Mouse (Mus musculus): Measurements from ENCODE around the gene Zfp36. TPM values are rescaled to one million over a fixed set of nuclear protein-coding genes. Genes with fewer than 3 reads are reported as not detected.

Zfp36 gene
- 4.3 and 5.1 TPM in 2 replicates for polyA plus RNA-seq (2014; fragmentation: Nextera tagmentation; extraction: Ambion mirVana)

DNA sequence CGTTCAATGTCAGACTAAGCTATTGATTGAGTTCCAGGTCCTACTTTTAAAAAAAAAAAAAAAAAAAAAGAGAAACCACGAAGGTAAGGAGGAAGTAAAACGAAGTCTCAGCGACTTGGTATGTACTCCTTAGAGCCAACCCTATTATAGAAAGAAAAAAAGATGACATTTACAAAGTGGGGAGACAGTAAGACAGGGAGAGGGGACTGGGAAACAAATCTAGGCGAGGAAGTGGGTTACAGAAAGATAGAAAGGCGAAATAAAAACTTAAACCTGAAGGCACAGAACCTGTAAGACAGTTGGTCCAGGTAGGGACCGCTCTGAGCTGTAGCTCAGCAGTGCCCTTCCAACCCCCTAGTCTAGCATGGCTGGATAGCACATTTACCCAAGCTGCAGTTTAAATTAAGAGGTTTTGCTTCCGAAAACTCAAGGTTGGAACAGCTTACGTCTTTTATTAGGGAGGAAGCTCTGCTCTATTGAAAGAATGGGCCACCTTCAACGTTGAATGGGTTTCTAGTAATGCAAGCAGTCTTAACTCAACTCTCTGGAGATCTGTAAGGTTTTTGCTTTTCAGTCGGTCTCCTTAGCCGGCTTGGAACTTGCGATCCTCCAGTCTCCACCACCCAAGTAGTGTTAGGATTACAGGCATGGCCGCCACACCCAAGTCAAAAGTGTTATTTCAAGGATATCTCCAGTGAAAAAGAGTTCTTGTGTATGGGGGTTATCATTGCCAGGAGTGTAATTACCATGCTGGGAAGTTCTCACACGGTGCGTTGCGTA is at the start of gene Zfp36:
Gene Zfp36, minus strand, starts transcription at position 17 of the 780 bp plus-strand sequence.
- 58% methylated on average over 17 of the region's 17 CpGs for WGBS
- ATAC-seq (ENCODE audit: insufficient read depth, low FRiP score, low TSS enrichment) (no peak), DNase-seq (ENCODE audit: low spot score) (no peak)
- H3K36me3 ChIP-seq (ENCODE audit: control insufficient read depth, insufficient read depth, low read length), result peaks cover 3% of the 10 kb centered on the region
- no peaks in the 10 kb centered on the region for H3K27me3 ChIP-seq (ENCODE audit: control insufficient read depth, insufficient read depth, low read length)
- no peaks in the 10 kb centered on the region for H3K9me3 ChIP-seq (ENCODE audit: control insufficient read depth, low read length)
- peak within 1 kb of the TSS; percentile 56 for H3K4me3 ChIP-seq (ENCODE audit: low read depth, low read length)
- H3K4me1 ChIP-seq (ENCODE audit: control insufficient read depth, insufficient read depth, low read length), result peaks cover 42% of the 10 kb centered on the region
- peak within 1 kb of the TSS; percentile 68 for H3K9ac ChIP-seq (ENCODE audit: low read length)
- peak within 1 kb of the TSS; percentile 79 for H3K4me2 ChIP-seq (ENCODE audit: low read depth)
- peak within 1 kb of the TSS; percentile 75 for H3K27ac ChIP-seq (ENCODE audit: low read depth, low read length)

GRCm38 (mm10) chr7:28427738-28428137 is 47.7 kb upstream of the Zfp36 start:
- H3K27me3 ChIP-seq (ENCODE audit: control insufficient read depth, insufficient read depth, low read length), result no peaks in the 10 kb centered on the region
- ATAC-seq (ENCODE audit: insufficient read depth, low FRiP score, low TSS enrichment), result no peak
- H3K9ac ChIP-seq (ENCODE audit: low read length), result no peak overlapping the region
- H3K36me3 ChIP-seq (ENCODE audit: control insufficient read depth, insufficient read depth, low read length), result peaks cover 6% of the 10 kb centered on the region
- DNase-seq (ENCODE audit: low spot score), result no peak
- no peak overlapping the region for H3K4me2 ChIP-seq (ENCODE audit: low read depth)
- no peaks in the 10 kb centered on the region for H3K9me3 ChIP-seq (ENCODE audit: control insufficient read depth, low read length)
- no peak overlapping the region for H3K4me3 ChIP-seq (ENCODE audit: low read depth, low read length)
- H3K27ac ChIP-seq (ENCODE audit: low read depth, low read length), result no peak overlapping the region
- no peaks in the 10 kb centered on the region for H3K4me1 ChIP-seq (ENCODE audit: control insufficient read depth, insufficient read depth, low read length)

DNA sequence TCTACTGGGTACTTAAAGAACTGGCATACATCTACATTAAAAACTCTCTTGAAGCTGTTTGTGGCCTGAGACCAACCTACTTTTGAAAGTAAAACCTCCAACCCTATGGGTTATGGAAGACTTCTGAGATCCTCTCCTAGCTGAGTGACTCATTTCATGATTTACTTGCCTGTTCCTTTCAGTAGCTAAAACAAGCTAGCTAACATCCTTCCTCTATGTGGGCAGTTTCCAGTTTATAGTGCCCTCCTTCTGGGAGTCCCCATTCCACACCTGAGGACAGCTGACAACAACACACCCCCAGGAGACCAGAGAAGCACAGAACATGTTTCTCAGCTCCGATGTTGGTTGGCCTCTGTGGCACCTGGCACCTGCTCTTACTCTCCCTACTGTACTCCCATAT is 43.0 kb upstream of the Zfp36 start:
- ATAC-seq (ENCODE audit: insufficient read depth, low FRiP score, low TSS enrichment) (no peak), DNase-seq (ENCODE audit: low spot score) (no peak)
- no peak overlapping the region for H3K27ac ChIP-seq (ENCODE audit: low read depth, low read length)
- WGBS, result 95% methylated on average over 1 of the region's 1 CpGs
- no peak overlapping the region for H3K4me2 ChIP-seq (ENCODE audit: low read depth)
- H3K4me3 ChIP-seq (ENCODE audit: low read depth, low read length), result no peak overlapping the region
- no peaks in the 10 kb centered on the region for H3K9me3 ChIP-seq (ENCODE audit: control insufficient read depth, low read length)
- peaks cover 25% of the 10 kb centered on the region for H3K36me3 ChIP-seq (ENCODE audit: control insufficient read depth, insufficient read depth, low read length)
- no peaks in the 10 kb centered on the region for H3K4me1 ChIP-seq (ENCODE audit: control insufficient read depth, insufficient read depth, low read length)
- no peak overlapping the region for H3K9ac ChIP-seq (ENCODE audit: low read length)
- H3K27me3 ChIP-seq (ENCODE audit: control insufficient read depth, insufficient read depth, low read length), result no peaks in the 10 kb centered on the region

DNA sequence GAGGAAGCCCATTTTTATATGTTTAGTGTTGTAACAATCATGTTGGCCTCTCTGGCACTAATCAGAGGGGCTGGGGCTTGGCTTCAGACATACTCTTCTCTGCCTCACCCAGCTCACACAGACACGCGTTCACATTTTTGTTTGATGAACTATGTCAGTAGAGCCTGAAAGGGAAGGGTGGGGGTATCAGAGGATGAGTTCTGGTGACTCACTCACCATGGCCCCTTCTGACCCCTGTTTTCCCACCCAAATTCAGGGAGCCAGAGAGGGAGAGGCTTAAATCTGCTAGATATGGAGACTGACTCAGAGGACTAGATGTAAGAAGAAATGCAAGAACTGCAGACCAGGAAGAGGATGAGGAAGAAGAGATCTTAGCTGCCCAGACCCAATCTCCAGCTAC is 39.4 kb upstream of the Zfp36 start:
- H3K27ac ChIP-seq (ENCODE audit: low read depth, low read length), result no peak overlapping the region
- ATAC-seq (ENCODE audit: insufficient read depth, low FRiP score, low TSS enrichment), result no peak
- H3K4me3 ChIP-seq (ENCODE audit: low read depth, low read length), result no peak overlapping the region
- H3K36me3 ChIP-seq (ENCODE audit: control insufficient read depth, insufficient read depth, low read length), result peaks cover 32% of the 10 kb centered on the region
- no peaks in the 10 kb centered on the region for H3K9me3 ChIP-seq (ENCODE audit: control insufficient read depth, low read length)
- no peaks in the 10 kb centered on the region for H3K4me1 ChIP-seq (ENCODE audit: control insufficient read depth, insufficient read depth, low read length)
- 94% methylated on average over 2 of the region's 2 CpGs for WGBS
- H3K4me2 ChIP-seq (ENCODE audit: low read depth), result no peak overlapping the region
- H3K27me3 ChIP-seq (ENCODE audit: control insufficient read depth, insufficient read depth, low read length), result no peaks in the 10 kb centered on the region
- no peak for DNase-seq (ENCODE audit: low spot score)
- H3K9ac ChIP-seq (ENCODE audit: low read length), result no peak overlapping the region

- no peaks in the 10 kb centered on the region for H3K9me3 ChIP-seq (ENCODE audit: control insufficient read depth, low read length)
- H3K27me3 ChIP-seq (ENCODE audit: control insufficient read depth, insufficient read depth, low read length), result no peaks in the 10 kb centered on the region
- peaks cover 33% of the 10 kb centered on the region for H3K36me3 ChIP-seq (ENCODE audit: control insufficient read depth, insufficient read depth, low read length)
- no peak overlapping the region for H3K4me3 ChIP-seq (ENCODE audit: low read depth, low read length)
- no peak for ATAC-seq (ENCODE audit: insufficient read depth, low FRiP score, low TSS enrichment)
- H3K4me1 ChIP-seq (ENCODE audit: control insufficient read depth, insufficient read depth, low read length), result no peaks in the 10 kb centered on the region
- no peak overlapping the region for H3K27ac ChIP-seq (ENCODE audit: low read depth, low read length)
- no peak overlapping the region for H3K4me2 ChIP-seq (ENCODE audit: low read depth)
- WGBS, result 89% methylated on average over 8 of the region's 8 CpGs
- no peak overlapping the region for H3K9ac ChIP-seq (ENCODE audit: low read length)
- DNase-seq (ENCODE audit: low spot score), result no peak
These were observed 38.1 kb upstream of the Zfp36 start for GRCm38 (mm10) chr7:28418096-28418670.

GRCm38 (mm10) chr7:28417368-28417767 is 37.3 kb upstream of the Zfp36 start:
- no peak overlapping the region for H3K9ac ChIP-seq (ENCODE audit: low read length)
- H3K4me3 ChIP-seq (ENCODE audit: low read depth, low read length), result no peak overlapping the region
- H3K27me3 ChIP-seq (ENCODE audit: control insufficient read depth, insufficient read depth, low read length), result no peaks in the 10 kb centered on the region
- H3K9me3 ChIP-seq (ENCODE audit: control insufficient read depth, low read length), result no peaks in the 10 kb centered on the region
- no peak overlapping the region for H3K4me2 ChIP-seq (ENCODE audit: low read depth)
- ATAC-seq (ENCODE audit: insufficient read depth, low FRiP score, low TSS enrichment) (no peak), DNase-seq (ENCODE audit: low spot score) (no peak)
- peaks cover 29% of the 10 kb centered on the region for H3K36me3 ChIP-seq (ENCODE audit: control insufficient read depth, insufficient read depth, low read length)
- H3K4me1 ChIP-seq (ENCODE audit: control insufficient read depth, insufficient read depth, low read length), result no peaks in the 10 kb centered on the region
- H3K27ac ChIP-seq (ENCODE audit: low read depth, low read length), result no peak overlapping the region

- Histone ChIP-seq H3K4me1 (ENCODE audit: control insufficient read depth, insufficient read depth, low read length) (no peaks in the 10 kb centered on the region), H3K36me3 (ENCODE audit: control insufficient read depth, insufficient read depth, low read length) (peaks cover 21% of the 10 kb centered on the region), H3K4me3 (ENCODE audit: low read depth, low read length) (no peak overlapping the region), H3K4me2 (ENCODE audit: low read depth) (no peak overlapping the region), H3K27ac (ENCODE audit: low read depth, low read length) (no peak overlapping the region), H3K27me3 (ENCODE audit: control insufficient read depth, insufficient read depth, low read length) (no peaks in the 10 kb centered on the region), H3K9ac (ENCODE audit: low read length) (no peak overlapping the region), H3K9me3 (ENCODE audit: control insufficient read depth, low read length) (no peaks in the 10 kb centered on the region)
- 91% methylated on average over 4 of the region's 4 CpGs for WGBS
- DNase-seq (ENCODE audit: low spot score) (no peak), ATAC-seq (ENCODE audit: insufficient read depth, low FRiP score, low TSS enrichment) (no peak)
These were observed 32.8 kb upstream of the Zfp36 start for GRCm38 (mm10) chr7:28412826-28413225.

DNA sequence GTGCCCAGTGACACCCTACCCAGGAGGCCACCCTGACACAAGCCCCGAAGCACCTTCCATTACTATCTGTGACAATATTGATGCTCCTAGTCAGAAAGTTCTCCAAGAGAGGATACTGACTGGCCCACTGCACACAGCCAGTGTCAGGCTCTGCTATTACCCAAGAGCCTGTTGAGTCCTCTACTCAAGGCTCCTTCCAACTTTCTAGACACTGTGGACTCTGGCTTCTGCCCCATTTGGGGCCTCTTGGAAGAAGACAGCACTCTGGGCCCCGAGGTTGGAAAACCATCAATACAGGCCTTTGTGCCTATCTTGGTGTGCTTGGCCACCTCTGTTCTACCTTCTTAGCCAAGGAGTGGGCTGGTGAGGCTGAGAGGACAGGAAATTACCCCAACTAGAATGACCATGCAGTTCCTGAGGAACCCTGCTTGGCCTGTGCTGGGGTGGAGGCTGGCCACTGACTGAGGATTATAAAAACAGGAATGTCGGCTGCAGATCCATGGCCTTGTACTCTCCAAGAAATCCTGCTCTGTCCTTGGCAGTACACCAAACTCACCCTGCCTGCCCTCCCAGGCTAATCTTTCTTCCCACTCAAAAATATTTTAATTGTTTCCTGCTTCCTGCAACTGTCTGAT is 30.9 kb upstream of the Zfp36 start:
- DNase-seq (ENCODE audit: low spot score) (no peak), ATAC-seq (ENCODE audit: insufficient read depth, low FRiP score, low TSS enrichment) (no peak)
- Histone ChIP-seq H3K4me1 (ENCODE audit: control insufficient read depth, insufficient read depth, low read length) (no peaks in the 10 kb centered on the region), H3K4me3 (ENCODE audit: low read depth, low read length) (no peak overlapping the region), H3K4me2 (ENCODE audit: low read depth) (no peak overlapping the region), H3K27me3 (ENCODE audit: control insufficient read depth, insufficient read depth, low read length) (no peaks in the 10 kb centered on the region), H3K9ac (ENCODE audit: low read length) (no peak overlapping the region), H3K9me3 (ENCODE audit: control insufficient read depth, low read length) (no peaks in the 10 kb centered on the region), H3K27ac (ENCODE audit: low read depth, low read length) (no peak overlapping the region), H3K36me3 (ENCODE audit: control insufficient read depth, insufficient read depth, low read length) (peaks cover 16% of the 10 kb centered on the region)
- 99% methylated on average over 3 of the region's 3 CpGs for WGBS

DNA sequence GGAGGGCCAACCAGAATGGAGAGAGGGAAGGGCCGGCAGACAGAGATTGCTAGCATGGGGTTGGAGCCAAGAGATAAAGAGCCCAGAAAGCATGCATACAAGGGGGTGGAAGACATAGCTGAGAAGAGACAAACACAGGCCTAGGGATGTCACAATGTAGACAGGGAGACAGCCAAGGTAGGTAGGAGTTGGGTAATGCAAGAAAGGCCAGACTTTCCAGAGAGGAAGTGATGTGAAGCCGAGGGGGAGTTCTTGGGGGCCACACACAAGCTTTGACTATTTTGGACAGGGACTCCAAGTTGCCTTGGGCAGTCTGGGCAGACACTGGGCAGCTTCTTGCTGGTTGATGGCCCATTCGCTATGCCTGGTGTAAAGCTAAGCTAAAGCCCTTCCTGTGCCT is 21.9 kb upstream of the Zfp36 start:
- H3K9ac ChIP-seq (ENCODE audit: low read length), result no peak overlapping the region
- H3K4me2 ChIP-seq (ENCODE audit: low read depth), result no peak overlapping the region
- no peak overlapping the region for H3K27ac ChIP-seq (ENCODE audit: low read depth, low read length)
- 79% methylated on average over 3 of the region's 3 CpGs for WGBS
- no peaks in the 10 kb centered on the region for H3K27me3 ChIP-seq (ENCODE audit: control insufficient read depth, insufficient read depth, low read length)
- no peaks in the 10 kb centered on the region for H3K4me1 ChIP-seq (ENCODE audit: control insufficient read depth, insufficient read depth, low read length)
- H3K4me3 ChIP-seq (ENCODE audit: low read depth, low read length), result no peak overlapping the region
- no peaks in the 10 kb centered on the region for H3K9me3 ChIP-seq (ENCODE audit: control insufficient read depth, low read length)
- ATAC-seq (ENCODE audit: insufficient read depth, low FRiP score, low TSS enrichment), result no peak
- peaks cover 41% of the 10 kb centered on the region for H3K36me3 ChIP-seq (ENCODE audit: control insufficient read depth, insufficient read depth, low read length)
- no peak for DNase-seq (ENCODE audit: low spot score)
